Mouse (Mus musculus) heart, adult 18-20 months (tissue): Measurements from ENCODE around the gene Ssmem1. TPM values are rescaled to one million over a fixed set of nuclear protein-coding genes. Genes with fewer than 3 reads are reported as not detected.

ENCODE experiments used
- DNase-seq, 2 experiments: peaks; one replicate each; pipeline ENCODE4 v3.0.0; 2021 to 2022; ENCODE audit warnings: mixed read lengths in 1 of 2
- long read RNA-seq, 2 experiments: library from polyadenylated mRNA; stranded (forward); transcript quantifications; one replicate each; pipeline ENCODE4 v2.0.0; 2021
- total RNA-seq, 2 experiments: library from RNA; stranded (reverse); gene quantifications; 2 replicates each; pipeline ENCODE4 v1.2.3; 2021

The Ssmem1 gene
- total RNA-seq: under 1 TPM in 1 of 2 experiments, not detected in 1; 0.41 TPM
- long read RNA-seq, experiment 1: 0 reads
- long read RNA-seq, experiment 2: 0 reads

GRCm38 (mm10) chr6:30509265-30510239, at the start of gene Ssmem1, which contains the start of gene Tmem209:
Gene Ssmem1, plus strand, starts transcription at chr6:30509849.
Gene Tmem209, minus strand, starts transcription at chr6:30509783.
- peak; percentile 100 for DNase-seq

- DNase-seq: peak; percentile 39 to 58
These were observed 48.8 kb upstream of the Ssmem1 start for GRCm38 (mm10) chr6:30460750-30461446.

- DNase-seq: no peak
These were observed 47.8 kb upstream of the Ssmem1 start for GRCm38 (mm10) chr6:30461755-30462344.

- peak in 1 of 2 experiments; percentile 12 for DNase-seq
These were observed 46.8 kb upstream of the Ssmem1 start for GRCm38 (mm10) chr6:30462822-30463221.

- peak; percentile 12 to 43 for DNase-seq
These were observed 44.1 kb upstream of the Ssmem1 start for GRCm38 (mm10) chr6:30465586-30465985.

GRCm38 (mm10) chr6:30468058-30468457, 41.6 kb upstream of the Ssmem1 start:
- no peak for DNase-seq

- peak; percentile 20 to 49 for DNase-seq
These were observed 41.0 kb upstream of the Ssmem1 start for GRCm38 (mm10) chr6:30468684-30469083.

- DNase-seq: peak; percentile 7 to 13
These were observed 40.3 kb upstream of the Ssmem1 start for GRCm38 (mm10) chr6:30469370-30469769.

GRCm38 (mm10) chr6:30471706-30472105, 37.9 kb upstream of the Ssmem1 start:
- no peak for DNase-seq

GRCm38 (mm10) chr6:30476025-30476765, 33.5 kb upstream of the Ssmem1 start:
- DNase-seq: no peak

GRCm38 (mm10) chr6:30477210-30477714, 32.4 kb upstream of the Ssmem1 start:
- no peak for DNase-seq

GRCm38 (mm10) chr6:30477784-30478183, 31.9 kb upstream of the Ssmem1 start:
- no peak for DNase-seq

- DNase-seq: no peak
These were observed 30.2 kb upstream of the Ssmem1 start for GRCm38 (mm10) chr6:30479418-30479817.

GRCm38 (mm10) chr6:30482908-30483307, 26.7 kb upstream of the Ssmem1 start:
- no peak for DNase-seq

- no peak for DNase-seq
These were observed 23.1 kb upstream of the Ssmem1 start for GRCm38 (mm10) chr6:30486504-30486903.

GRCm38 (mm10) chr6:30499049-30499448, 10.6 kb upstream of the Ssmem1 start:
- no peak for DNase-seq

GRCm38 (mm10) chr6:30508824-30509223, 825 bp upstream of the Ssmem1 start:
- no peak for DNase-seq

- DNase-seq: peak; percentile 7 to 27
These were observed 642 bp downstream of the Ssmem1 start for GRCm38 (mm10) chr6:30510291-30510690.

- no peak for DNase-seq
These were observed 4.6 kb downstream of the Ssmem1 start for GRCm38 (mm10) chr6:30514242-30514641.

- no peak for DNase-seq
These were observed 10.8 kb downstream of the Ssmem1 start for GRCm38 (mm10) chr6:30520400-30520799.
